Mouse (Mus musculus) forelimb bud, embryonic 11.5 days (tissue): Measurements from ENCODE around the gene Krt75.
"Not testable (repeated sequence)": the region's sequence is repeated elsewhere in the genome, so short reads cannot be mapped to it uniquely, and the experiment has no call there.

ENCODE experiments used
- DNase-seq: peaks from one replicate; pipeline ENCODE4 v3.0.0-alpha.2; 2012; ENCODE audit warnings: low read depth, low spot score

Gene Krt75

DNA sequence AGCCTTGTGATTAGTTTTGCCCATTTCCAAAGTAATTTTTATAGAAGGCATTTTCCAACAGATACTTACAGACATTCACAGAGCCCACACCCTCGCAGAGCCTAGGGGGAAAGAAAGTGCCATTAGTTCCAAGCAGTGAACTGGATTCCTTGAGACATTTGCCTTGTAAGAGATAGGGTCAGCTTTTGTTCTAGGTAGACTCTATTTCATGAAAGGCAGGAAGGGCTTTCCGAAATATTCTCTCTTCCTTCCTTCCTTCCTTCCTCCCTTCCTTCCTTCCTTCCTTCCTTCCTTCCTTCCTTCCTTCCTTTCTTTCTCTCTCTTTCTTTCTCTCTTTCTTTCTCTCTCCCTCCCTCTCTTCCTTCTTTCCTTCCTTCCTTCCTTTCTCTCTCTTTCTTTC, 56.5 kb downstream of the Krt75 start, which contains the start of gene Gm49425:
Gm49425 (minus strand) TSS at position 101 of the 400 bp plus-strand sequence.
- DNase-seq: not testable (repeated sequence)
